Mouse (Mus musculus) olfactory bulb, adult 2 months (tissue): ENCODE results near the gene Pou2f3. TPM values are rescaled to one million over a fixed set of nuclear protein-coding genes. Genes with fewer than 3 reads are reported as not detected.

Experiments
- H3K27ac ChIP-seq: fragments of 200-500 bp; 2 replicates; pipeline ENCODE4 v1.5.1; 2012; ENCODE audit warnings: low read depth, low read length; ENCODE audit not compliant: insufficient read depth
- H3K4me1 ChIP-seq: fragments of 200-500 bp; 2 replicates; pipeline ENCODE4 v1.6.1; 2012; ENCODE audit warnings: low read length; ENCODE audit not compliant: control insufficient read depth, insufficient read depth
- H3K4me3 ChIP-seq: fragments of 200-500 bp; 2 replicates; pipeline ENCODE4 v1.5.1; 2012; ENCODE audit warnings: mild to moderate bottlenecking, low read depth, low read length, moderate library complexity; ENCODE audit not compliant: insufficient read depth
- CTCF ChIP-seq: fragments of 200-500 bp; IDR thresholded peaks from 2 replicates; pipeline ENCODE4 v1.5.1; 2012; ENCODE audit warnings: low read depth, mild to moderate bottlenecking, low read length, moderate library complexity; ENCODE audit not compliant: insufficient read depth
- POLR2A ChIP-seq: fragments of 200-500 bp; IDR thresholded peaks from 2 replicates; pipeline ENCODE4 v1.6.1; 2012; ENCODE audit warnings: mild to moderate bottlenecking, low read depth, low read length, moderate library complexity; ENCODE audit not compliant: insufficient read depth
- WGBS: fragments of 180-500 bp; shearing (Covaris S2); methylation state at CpG from one replicate; pipeline ENCODE4 v1.1.7; 2018; 5-methylcytosine and 5-hydroxymethylcytosine counted together
- polyA plus RNA-seq: library from polyadenylated mRNA; stranded (reverse); fragments of >200 nt; gene quantifications from 2 replicates; pipeline ENCODE4 v1.2.4, GENCODE M21; 2012; ENCODE audit warnings: low replicate concordance; ENCODE audit not compliant: missing spikeins, insufficient read depth, insufficient read length

Gene Pou2f3
- polyA plus RNA-seq, 1 experiment = not detected

DNA sequence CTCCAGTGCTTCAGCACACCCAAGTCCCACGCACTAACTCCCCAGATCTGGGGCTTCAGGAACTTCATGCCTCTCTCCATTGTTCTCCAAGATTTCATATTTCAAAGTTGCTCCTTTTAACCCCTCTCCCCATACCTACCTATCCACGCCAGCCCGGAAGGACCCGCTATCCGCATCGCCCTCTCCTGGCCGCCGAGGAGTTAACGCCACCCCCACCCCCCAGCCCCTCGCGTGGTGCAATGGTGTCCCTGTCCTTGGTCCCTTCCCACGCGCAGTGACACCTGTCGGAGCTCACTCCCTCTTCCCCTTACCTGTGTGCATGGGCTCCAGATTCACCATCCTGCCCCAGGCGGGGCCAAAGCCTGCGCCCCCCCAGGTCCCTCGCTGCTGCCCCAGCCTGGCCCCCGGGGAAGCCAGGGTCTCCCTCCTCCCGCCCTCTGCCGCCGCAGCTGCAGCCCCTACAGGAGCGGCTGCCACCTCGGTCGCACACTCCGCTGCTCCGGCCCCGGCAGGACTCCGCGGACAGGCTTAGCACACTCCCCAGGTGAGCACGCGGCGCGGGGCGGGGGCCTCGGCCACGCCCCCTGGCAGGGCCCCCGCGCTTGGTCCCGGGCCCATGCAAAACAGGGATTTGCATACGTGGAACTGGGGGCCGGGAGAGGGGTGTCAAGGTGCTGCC lies 4.7 kb downstream of the Pou2f3 start:
- no peak overlapping the region for H3K4me3 ChIP-seq
- 3% methylated on average over 40 of the region's 41 CpGs for WGBS

DNA sequence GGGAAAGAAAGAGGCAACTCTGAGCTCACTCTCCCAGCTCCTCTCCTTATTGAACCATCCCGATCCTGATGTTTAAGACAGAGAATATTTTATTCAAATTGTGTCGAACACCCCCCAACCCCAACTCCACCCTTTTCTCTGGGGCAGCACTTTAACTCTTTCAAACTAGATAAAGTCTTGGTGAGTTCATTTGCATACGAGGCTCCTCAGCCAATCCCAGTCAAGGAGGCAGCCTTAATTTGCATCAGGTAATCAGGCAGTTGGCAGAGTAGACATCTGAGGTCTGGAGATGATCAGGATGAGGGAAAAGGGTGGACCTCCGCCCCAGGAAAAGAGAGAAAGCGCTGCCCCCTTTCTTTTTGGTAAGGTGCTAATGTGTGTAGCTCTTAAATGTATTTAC lies 10.0 kb downstream of the Pou2f3 start:
- 43% methylated on average over 5 of the region's 5 CpGs for WGBS
- Histone ChIP-seq H3K27ac (no peak overlapping the region), H3K4me1 (peaks cover 4% of the 10 kb centered on the region; the same call in 1 of the 2 replicates), H3K4me3 (no peak overlapping the region)
- TF ChIP-seq CTCF = no peak
- no peak for TF ChIP-seq POLR2A

More for the DNA sequence above, 4.7 kb downstream of the Pou2f3 start:
- Histone ChIP-seq H3K4me1 (peaks cover 15% of the 10 kb centered on the region), H3K27ac (no peak overlapping the region)
- TF ChIP-seq CTCF = no peak
- TF ChIP-seq POLR2A = no peak

DNA sequence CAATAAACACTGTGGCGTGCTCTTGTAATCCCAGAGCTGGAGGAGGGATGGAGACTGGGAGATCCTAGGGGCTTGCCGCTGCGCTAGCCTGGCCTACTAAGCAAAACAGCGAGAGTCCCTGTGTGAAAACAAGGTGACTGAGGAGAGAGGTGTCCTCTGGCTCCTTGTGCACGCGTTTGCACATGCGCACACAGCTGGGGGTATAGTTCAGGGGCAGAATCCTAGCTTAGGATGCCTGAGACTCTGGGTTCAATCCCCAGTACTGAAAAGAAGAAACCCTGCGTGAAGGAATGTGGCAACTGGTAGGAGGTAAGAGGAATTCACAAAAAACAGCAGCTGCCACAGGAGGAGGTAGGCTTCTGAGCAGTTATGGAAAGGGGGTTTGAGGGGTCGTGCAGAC lies 16.2 kb downstream of the Pou2f3 start:
- TF ChIP-seq POLR2A = no peak
- no peak for TF ChIP-seq CTCF
- H3K27ac ChIP-seq = no peak overlapping the region
- 46% methylated on average over 9 of the region's 9 CpGs for WGBS

DNA sequence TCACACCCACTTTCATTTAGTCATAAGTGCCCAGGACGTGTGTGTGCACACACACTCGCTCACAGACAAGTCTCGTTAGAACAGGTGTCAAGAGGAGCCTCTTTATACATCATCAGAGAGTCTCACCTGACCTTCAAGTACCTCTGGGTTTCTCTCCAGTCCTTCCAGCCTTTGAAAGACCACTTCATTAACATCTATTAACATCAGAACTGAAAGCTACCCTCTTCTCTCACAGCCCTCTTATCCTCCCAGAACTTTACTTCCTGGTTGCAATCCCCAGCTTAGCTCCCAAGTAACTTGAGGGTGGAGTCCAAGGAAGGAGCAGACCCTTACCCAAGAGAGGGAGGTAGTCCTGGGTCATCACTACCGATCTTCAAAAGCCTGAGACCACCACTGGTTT lies 18.6 kb downstream of the Pou2f3 start:
- Histone ChIP-seq H3K4me1 (no peaks in the 10 kb centered on the region), H3K27ac (no peak overlapping the region), H3K4me3 (no peak overlapping the region)
- 76% methylated on average over 4 of the region's 4 CpGs for WGBS
- no peak for TF ChIP-seq POLR2A
- TF ChIP-seq CTCF = no peak

More for the DNA sequence above, 16.2 kb downstream of the Pou2f3 start:
- H3K4me3 ChIP-seq = no peak overlapping the region
- H3K4me1 ChIP-seq = no peaks in the 10 kb centered on the region

DNA sequence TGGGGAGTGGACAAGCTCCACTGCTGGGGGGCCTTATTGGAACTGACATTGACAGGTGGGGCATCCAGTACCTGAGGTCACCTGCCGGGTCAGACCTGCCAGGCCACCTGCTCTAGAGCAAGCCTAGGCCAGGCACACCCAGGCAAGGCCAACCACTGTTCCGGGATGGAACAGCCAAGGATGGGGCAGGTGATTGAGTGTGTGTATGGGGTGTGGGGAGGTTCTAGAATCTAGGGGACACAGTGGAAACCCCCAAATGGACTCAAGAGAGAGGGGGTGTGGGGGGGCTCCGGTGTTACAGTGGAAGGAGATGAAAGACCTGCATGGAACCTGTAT lies 21.2 kb downstream of the Pou2f3 start:
- H3K4me3 ChIP-seq = no peak overlapping the region
- no peak for TF ChIP-seq POLR2A
- no peak for TF ChIP-seq CTCF
- 58% methylated on average over 3 of the region's 3 CpGs for WGBS
- H3K27ac ChIP-seq = no peak overlapping the region
- H3K4me1 ChIP-seq = no peaks in the 10 kb centered on the region

DNA sequence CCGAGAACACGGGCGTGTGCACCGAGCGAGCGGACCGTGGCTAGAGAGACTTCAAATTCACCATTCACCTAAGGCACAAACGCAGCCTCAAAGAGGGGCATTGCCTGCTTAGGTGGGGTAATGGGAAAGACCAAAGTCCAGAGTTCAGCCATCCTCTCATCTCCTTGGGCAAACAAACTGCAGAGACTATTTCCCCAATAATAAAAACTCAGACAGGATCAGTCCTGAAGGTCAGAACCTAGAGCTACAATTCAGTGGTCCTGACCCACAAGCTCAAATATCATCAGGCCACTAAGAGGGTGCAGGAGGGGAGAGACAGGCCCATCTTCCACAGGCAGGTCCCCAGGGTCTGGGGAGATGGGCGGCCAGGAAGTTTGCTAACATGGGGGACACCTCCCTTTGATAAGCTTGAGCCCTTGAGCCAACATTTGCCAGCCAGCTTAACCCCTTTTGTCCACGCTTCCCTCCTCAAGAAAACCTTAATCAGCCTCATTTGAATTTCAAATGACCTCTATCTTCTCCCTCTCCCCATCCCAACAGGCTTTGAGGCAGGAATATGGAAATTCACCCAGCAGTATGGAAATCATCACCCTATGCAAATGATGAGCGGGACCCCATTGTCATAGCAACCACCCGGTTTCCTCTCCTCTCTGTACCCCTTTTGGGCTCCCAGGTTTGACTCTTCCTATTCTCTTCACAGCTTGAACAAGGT lies 21.7 kb downstream of the Pou2f3 start:
- H3K4me3 ChIP-seq = no peak overlapping the region
- 86% methylated on average over 12 of the region's 12 CpGs for WGBS
- no peaks in the 10 kb centered on the region for H3K4me1 ChIP-seq
- TF ChIP-seq POLR2A (no peak), CTCF (no peak)
- no peak overlapping the region for H3K27ac ChIP-seq

DNA sequence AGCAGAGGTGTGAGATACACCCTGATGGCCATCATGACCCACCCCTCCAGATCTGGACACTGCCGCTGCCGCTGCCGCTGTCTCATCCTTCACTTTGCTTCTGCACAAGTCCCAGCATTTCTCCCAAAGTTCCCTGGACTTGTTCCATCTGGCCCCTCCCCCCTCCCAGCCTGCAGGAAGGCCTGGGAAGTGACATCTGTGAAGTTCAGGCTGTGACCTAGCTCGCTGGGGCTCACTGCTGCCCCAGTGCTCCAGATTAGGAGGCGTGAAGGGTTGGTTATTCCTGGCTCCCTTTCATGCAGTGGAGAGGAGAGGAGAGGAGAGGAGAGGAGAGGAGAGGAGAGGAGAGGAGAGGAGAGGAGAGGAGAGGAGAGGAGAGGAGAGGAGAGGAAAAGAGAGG lies 30.6 kb downstream of the Pou2f3 start:
- 90% methylated on average over 5 of the region's 5 CpGs for WGBS
- no peak overlapping the region for H3K27ac ChIP-seq
- no peak overlapping the region for H3K4me3 ChIP-seq
- TF ChIP-seq POLR2A = no peak
- TF ChIP-seq CTCF = no peak
- no peaks in the 10 kb centered on the region for H3K4me1 ChIP-seq

DNA sequence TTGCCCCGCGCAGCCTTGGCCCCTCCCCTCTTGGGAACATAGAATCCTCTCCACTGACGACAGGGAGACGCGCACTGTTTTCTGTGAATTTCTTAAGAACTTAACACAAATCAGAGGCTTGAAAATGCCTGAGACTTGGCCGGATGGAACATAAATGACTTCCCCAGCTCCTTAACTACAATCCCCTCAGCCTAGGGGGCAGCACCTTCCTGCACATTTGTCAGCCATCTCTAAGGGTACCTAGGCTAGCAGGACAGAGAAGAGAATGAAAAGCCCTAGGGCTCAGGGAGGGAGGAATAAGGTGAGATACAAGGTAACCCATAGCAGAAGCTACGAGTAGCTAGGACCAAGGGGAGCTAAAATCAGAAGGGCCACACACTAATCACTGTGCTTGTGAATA lies 32.0 kb downstream of the Pou2f3 start:
- Histone ChIP-seq H3K4me1 (no peaks in the 10 kb centered on the region), H3K27ac (no peak overlapping the region), H3K4me3 (no peak overlapping the region)
- TF ChIP-seq CTCF (no peak), POLR2A (no peak)
- WGBS = 69% methylated on average over 7 of the region's 7 CpGs

DNA sequence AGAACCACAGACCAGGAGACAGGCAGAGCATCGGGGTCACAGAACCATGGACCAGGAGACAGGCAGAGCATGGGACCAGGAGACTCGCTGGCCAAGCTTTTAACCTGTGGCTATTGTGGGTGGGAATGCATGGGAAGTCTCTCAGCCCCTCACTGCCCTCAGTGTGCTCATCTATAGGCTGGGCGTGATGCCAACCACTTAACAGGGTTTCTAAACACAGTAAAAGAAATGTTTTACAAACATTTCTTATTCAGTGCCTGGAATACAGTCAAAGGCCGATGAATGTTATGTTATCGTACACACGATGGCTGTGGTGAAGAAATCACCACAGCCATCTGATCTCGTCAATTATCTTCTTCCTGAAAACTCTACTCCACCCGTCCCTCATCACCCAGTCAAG lies 43.1 kb downstream of the Pou2f3 start:
- Histone ChIP-seq H3K27ac (no peak overlapping the region), H3K4me1 (no peaks in the 10 kb centered on the region), H3K4me3 (no peak overlapping the region)
- TF ChIP-seq POLR2A (no peak), CTCF (no peak)
- WGBS = 73% methylated on average over 8 of the region's 8 CpGs

DNA sequence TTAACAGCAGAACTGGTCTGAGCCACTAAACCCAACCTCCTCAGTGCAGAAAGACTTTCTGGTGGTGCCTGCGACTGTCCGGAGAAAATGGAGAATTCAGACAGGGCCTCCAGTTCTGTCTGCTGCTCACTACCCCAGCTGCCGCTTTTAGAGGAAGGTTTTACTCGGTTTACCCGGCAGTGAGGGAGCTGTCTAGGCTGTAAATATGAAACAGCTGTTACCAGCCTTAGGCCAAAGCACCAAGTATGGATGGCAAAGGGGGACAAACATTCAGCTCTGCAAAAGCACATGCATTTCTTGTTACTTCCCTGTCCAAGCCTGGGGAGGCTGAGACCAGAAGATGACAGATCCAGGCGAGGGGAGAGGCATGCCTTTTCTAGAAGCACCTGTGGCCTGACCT lies 43.8 kb downstream of the Pou2f3 start:
- no peak overlapping the region for H3K4me3 ChIP-seq
- H3K27ac ChIP-seq = no peak overlapping the region
- H3K4me1 ChIP-seq = no peaks in the 10 kb centered on the region
- 89% methylated on average over 6 of the region's 6 CpGs for WGBS
- TF ChIP-seq POLR2A = no peak
- no peak for TF ChIP-seq CTCF
